Mouse (Mus musculus) kidney, postnatal 0 days (tissue): ENCODE measurements around the gene Tmco3. TPM values are rescaled to one million over a fixed set of nuclear protein-coding genes. Genes with fewer than 3 reads are reported as not detected.

ENCODE experiments used
- ATAC-seq: fragments of 200-750 bp; cut with Nextera tagmentation; replicated peaks from 2 replicates; pipeline ENCODE4 v1.8.0; 2017; ENCODE audit warnings: low read depth, moderate number of reproducible peaks, moderate TSS enrichment, moderate library complexity; ENCODE audit not compliant: low FRiP score
- DNase-seq: peaks from one replicate; pipeline ENCODE4 v3.0.0-alpha.2; 2016; ENCODE audit warnings: low spot score
- H3K27ac ChIP-seq: fragments of 300-500 bp; sonication (generic); 2 replicates; pipeline ENCODE4 v1.5.1; 2014; ENCODE audit warnings: mild to moderate bottlenecking
- H3K27me3 ChIP-seq: fragments of 300-500 bp; sonication (generic); 2 replicates; pipeline ENCODE4 v1.6.1; 2014; ENCODE audit warnings: low read length, mixed read lengths; ENCODE audit not compliant: insufficient read depth
- H3K36me3 ChIP-seq: fragments of 300-500 bp; sonication (generic); 2 replicates; pipeline ENCODE4 v1.6.1; 2014; ENCODE audit warnings: low read length, mixed read lengths; ENCODE audit not compliant: insufficient read depth
- H3K4me1 ChIP-seq: fragments of 300-500 bp; sonication (generic); replicated peaks from 2 replicates; pipeline ENCODE4 v1.6.1; 2014; ENCODE audit warnings: antibody characterized with exemption, low read length, mixed read lengths; ENCODE audit not compliant: insufficient read depth
- H3K4me2 ChIP-seq: fragments of 300-500 bp; sonication (generic); 2 replicates; pipeline ENCODE4 v1.6.1; 2014; ENCODE audit warnings: mild to moderate bottlenecking, low read length, moderate library complexity, mixed read lengths
- H3K4me3 ChIP-seq: fragments of 300-500 bp; sonication (generic); replicated peaks from 2 replicates; pipeline ENCODE4 v1.5.1; 2014; ENCODE audit warnings: low read depth, low read length
- H3K9ac ChIP-seq: fragments of 300-500 bp; sonication (generic); 2 replicates; pipeline ENCODE4 v1.6.1; 2014; ENCODE audit warnings: low read depth, low read length
- H3K9me3 ChIP-seq: fragments of 300-500 bp; sonication (generic); replicated peaks from 2 replicates; pipeline ENCODE4 v1.6.1; 2016; ENCODE audit warnings: low read length, inconsistent platforms, mixed read lengths
- CTCF ChIP-seq: IDR thresholded peaks from 2 replicates; pipeline ENCODE4 v1.5.1; 2016; ENCODE audit warnings: antibody characterized with exemption, low read depth, mild to moderate bottlenecking, moderate library complexity
- WGBS: fragments of 180-500 bp; shearing (Covaris S2); extraction: QIAGEN DNeasy Blood & Tissue Kit; methylation state at CpG from one replicate; pipeline ENCODE4 v1.1.7; 2014; 5-methylcytosine and 5-hydroxymethylcytosine counted together
- polyA plus RNA-seq: library from polyadenylated mRNA; unstranded; fragments of >200 nt; fragmentation: Nextera tagmentation; extraction: Ambion mirVana; gene quantifications from 2 replicates; pipeline ENCODE4 v1.2.1, GENCODE M21; 2015

Tmco3 gene
- polyA plus RNA-seq, 1 experiment from 2014 or later = 31.3 TPM

DNA sequence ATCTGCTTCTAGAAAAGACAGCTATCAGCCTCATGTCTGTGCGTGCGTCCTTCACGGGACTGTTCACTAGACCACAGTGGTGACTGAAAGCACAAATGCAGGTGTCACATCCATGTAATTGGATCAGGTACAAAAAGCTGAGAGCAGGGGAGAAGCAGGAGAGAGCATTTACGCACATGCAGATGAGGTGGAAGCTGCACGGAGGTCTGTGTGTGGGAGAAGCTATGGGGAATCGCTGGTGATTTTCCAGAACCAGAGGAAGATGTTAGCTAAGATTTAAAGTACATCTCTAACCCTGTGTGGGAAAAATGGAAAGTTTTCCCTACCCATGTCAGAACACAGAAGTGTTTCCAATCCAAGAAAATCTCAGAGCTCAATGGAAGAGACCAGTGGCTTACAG lies 17.5 kb downstream of the Tmco3 start:
- Histone ChIP-seq H3K36me3 (peaks cover 16% of the 10 kb centered on the region; the same call in 1 of the 2 replicates), H3K27me3 (no peaks in the 10 kb centered on the region), H3K4me2 (no peak overlapping the region), H3K9ac (no peak overlapping the region), H3K4me3 (no peak overlapping the region), H3K4me1 (no peaks in the 10 kb centered on the region), H3K9me3 (no peaks in the 10 kb centered on the region), H3K27ac (no peak overlapping the region)
- no peak for TF ChIP-seq CTCF
- 84% methylated on average over 6 of the region's 6 CpGs for WGBS
- ATAC-seq = no peak
- no peak for DNase-seq

DNA sequence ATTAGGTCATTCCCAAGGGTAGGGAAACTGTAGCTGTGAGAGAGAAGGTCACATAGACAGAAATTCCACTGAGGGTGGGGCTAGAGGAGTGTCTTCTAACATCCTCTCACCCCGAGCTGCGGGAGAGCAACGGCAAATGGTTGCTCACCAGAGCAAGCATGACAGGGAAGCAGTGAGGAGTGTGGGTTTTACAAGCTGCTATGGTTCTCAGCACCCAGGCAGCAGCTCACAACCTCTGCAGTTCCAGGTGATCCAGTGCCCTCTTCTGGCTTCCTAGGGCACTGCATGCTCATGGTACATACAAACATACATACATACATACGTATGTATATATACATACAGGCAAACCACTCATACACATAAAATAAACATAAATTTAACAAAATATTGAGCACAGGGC lies 17.9 kb downstream of the Tmco3 start:
- Histone ChIP-seq H3K4me3 (no peak overlapping the region), H3K27ac (no peak overlapping the region), H3K4me2 (no peak overlapping the region), H3K9me3 (no peaks in the 10 kb centered on the region), H3K4me1 (no peaks in the 10 kb centered on the region), H3K27me3 (no peaks in the 10 kb centered on the region), H3K36me3 (peaks cover 16% of the 10 kb centered on the region; the same call in 1 of the 2 replicates), H3K9ac (no peak overlapping the region)
- ATAC-seq = no peak
- DNase-seq = no peak
- WGBS = 98% methylated on average over 4 of the region's 4 CpGs
- no peak for TF ChIP-seq CTCF

DNA sequence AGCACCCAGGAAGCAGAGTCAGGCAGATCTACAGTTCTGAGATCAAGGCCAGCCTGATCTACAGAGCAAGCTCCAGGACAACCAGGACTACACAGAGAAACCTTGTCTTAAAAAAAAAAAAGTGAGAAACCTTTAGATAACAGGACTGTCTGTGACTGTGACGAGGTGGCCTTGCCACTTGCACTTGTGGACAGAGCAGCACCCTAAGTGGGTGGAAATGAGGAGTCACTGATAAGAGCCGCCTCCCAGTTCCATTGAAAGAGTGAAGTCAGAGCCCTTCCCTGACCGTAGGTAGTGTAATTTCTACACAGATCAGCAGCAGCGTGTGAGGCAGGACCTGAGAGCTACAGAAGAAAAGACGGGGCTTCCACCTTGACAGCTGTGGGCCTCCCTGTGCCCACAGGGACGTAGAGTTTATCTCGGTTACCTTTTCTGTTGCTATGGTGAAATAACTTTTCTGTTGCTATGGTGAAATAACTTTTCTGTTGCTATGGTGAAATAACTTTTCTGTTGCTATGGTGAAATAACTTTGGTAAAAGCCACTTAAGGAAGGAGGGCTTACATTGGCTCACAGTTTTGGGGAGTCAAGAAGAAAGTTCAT lies 18.4 kb downstream of the Tmco3 start:
- ATAC-seq (no peak), DNase-seq (no peak)
- H3K9me3 ChIP-seq = no peaks in the 10 kb centered on the region
- H3K9ac ChIP-seq = no peak overlapping the region
- H3K4me3 ChIP-seq = no peak overlapping the region
- H3K4me1 ChIP-seq = no peaks in the 10 kb centered on the region
- H3K36me3 ChIP-seq = peaks cover 17% of the 10 kb centered on the region; the same call in 1 of the 2 replicates
- H3K27ac ChIP-seq = no peak overlapping the region
- H3K4me2 ChIP-seq = no peak overlapping the region
- WGBS = 82% methylated on average over 7 of the region's 7 CpGs
- TF ChIP-seq CTCF = no peak
- H3K27me3 ChIP-seq = no peaks in the 10 kb centered on the region

GRCm38 (mm10) chr8:13306916-13307315 lies 18.9 kb downstream of the Tmco3 start:
- H3K9ac ChIP-seq = no peak overlapping the region
- H3K4me2 ChIP-seq = no peak overlapping the region
- no peak for TF ChIP-seq CTCF
- DNase-seq (no peak), ATAC-seq (no peak)
- no peak overlapping the region for H3K4me3 ChIP-seq
- H3K9me3 ChIP-seq = no peaks in the 10 kb centered on the region
- no peaks in the 10 kb centered on the region for H3K4me1 ChIP-seq
- WGBS = 86% methylated on average over 9 of the region's 9 CpGs
- no peak overlapping the region for H3K27ac ChIP-seq
- no peaks in the 10 kb centered on the region for H3K27me3 ChIP-seq
- H3K36me3 ChIP-seq = peaks cover 17% of the 10 kb centered on the region; the same call in 1 of the 2 replicates

DNA sequence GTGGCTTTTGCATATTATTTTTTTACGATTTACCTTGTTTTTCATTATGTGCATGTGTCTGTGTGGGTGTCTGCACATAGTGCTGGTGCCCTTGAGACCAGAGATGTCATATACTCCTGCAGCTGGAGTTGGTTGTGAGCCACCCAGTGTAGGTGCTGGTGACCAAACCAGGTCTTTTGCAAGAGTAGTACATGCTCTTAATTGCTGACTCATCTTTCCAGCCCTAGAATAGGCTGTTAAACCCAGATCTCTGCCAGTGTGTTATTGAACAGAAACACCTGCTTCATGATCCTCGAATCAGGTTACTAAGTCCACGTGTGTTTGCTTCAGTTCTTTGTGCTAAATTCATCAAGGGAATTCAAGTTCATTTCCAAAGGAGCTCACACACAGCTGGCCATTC lies 26.9 kb downstream of the Tmco3 start:
- 80% methylated on average over 3 of the region's 3 CpGs for WGBS
- Histone ChIP-seq H3K9ac (no peak overlapping the region), H3K4me3 (no peak overlapping the region), H3K4me2 (no peak overlapping the region), H3K9me3 (no peaks in the 10 kb centered on the region), H3K27ac (no peak overlapping the region), H3K36me3 (peaks cover 22% of the 10 kb centered on the region; the same call in 1 of the 2 replicates), H3K27me3 (no peaks in the 10 kb centered on the region), H3K4me1 (no peaks in the 10 kb centered on the region)
- DNase-seq = no peak
- no peak for ATAC-seq
- no peak for TF ChIP-seq CTCF

DNA sequence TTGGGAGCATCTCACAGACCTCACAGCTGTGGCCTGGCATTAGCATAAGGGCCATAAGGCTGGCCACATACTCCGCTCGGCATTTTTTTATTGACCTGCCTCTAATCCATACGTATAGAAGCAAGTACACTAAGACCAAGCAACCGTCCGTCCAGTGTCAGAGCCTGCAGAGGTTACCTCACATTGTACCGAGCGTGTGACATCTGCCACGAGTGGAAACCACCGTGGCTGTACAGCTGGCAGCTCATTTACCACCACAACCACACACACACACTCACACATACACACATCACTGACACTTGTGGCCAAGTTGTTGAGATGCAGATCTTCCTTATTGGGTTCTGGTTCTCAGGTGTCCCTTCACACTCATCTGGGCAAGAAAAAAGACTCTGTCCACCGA lies 28.7 kb downstream of the Tmco3 start:
- no peaks in the 10 kb centered on the region for H3K9me3 ChIP-seq
- WGBS = 90% methylated on average over 10 of the region's 10 CpGs

DNA sequence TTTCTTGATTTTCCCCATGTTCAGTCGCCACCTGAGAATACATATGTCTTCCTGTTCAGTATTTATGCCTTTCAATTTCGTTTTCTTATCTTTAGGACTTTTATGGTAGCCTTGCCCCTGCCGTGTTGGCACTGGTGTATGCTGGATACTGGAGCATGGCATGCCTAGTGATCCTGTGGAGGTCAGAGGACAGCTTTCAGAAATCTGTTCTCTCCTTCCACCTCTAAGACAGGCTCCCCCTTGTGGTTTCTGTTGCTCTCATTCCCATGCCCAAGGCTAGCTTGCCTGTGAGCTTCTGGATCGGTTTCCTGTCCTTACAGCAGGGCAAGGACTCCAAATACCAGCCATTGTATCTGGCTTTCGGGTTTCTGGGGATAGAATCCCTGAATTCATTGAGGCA lies 38.6 kb downstream of the Tmco3 start:
- no peak overlapping the region for H3K27ac ChIP-seq
- no peaks in the 10 kb centered on the region for H3K9me3 ChIP-seq
- 33% methylated on average over 5 of the region's 5 CpGs for WGBS
- ATAC-seq (0 out of 2 replicates have a peak, but pooled peaks have one; percentile 29), DNase-seq (peak; percentile 67)
- H3K27me3 ChIP-seq = no peaks in the 10 kb centered on the region
- no peaks in the 10 kb centered on the region for H3K36me3 ChIP-seq
- no peak overlapping the region for H3K4me2 ChIP-seq
- no peak overlapping the region for H3K4me3 ChIP-seq
- TF ChIP-seq CTCF = peak; percentile 70
- H3K4me1 ChIP-seq = no peaks in the 10 kb centered on the region
- H3K9ac ChIP-seq = no peak overlapping the region

More for the DNA sequence above, 28.7 kb downstream of the Tmco3 start:
- no peak overlapping the region for H3K27ac ChIP-seq
- no peaks in the 10 kb centered on the region for H3K4me1 ChIP-seq
- H3K4me3 ChIP-seq = no peak overlapping the region
- no peak for TF ChIP-seq CTCF
- H3K4me2 ChIP-seq = no peak overlapping the region
- DNase-seq (no peak), ATAC-seq (no peak)
- no peak overlapping the region for H3K9ac ChIP-seq
- H3K36me3 ChIP-seq = peaks cover 16% of the 10 kb centered on the region; the same call in 1 of the 2 replicates
- no peaks in the 10 kb centered on the region for H3K27me3 ChIP-seq
